Mouse (Mus musculus) yolk sac, embryonic 10.5 days (tissue): ENCODE results near the gene Gm10715.
"Not testable (repeated sequence)": the region's sequence is repeated elsewhere in the genome, so short reads cannot be mapped to it uniquely, and the experiment has no call there.

Experiments
- DNase-seq: peaks from one replicate; pipeline ENCODE4 v3.0.0-alpha.2; 2017; ENCODE audit warnings: low spot score

Gm10715 gene

GRCm38 (mm10) chr9:3036577-3036976, at the start of gene Gm10715:
Gene Gm10715 (plus strand): TSS chr9:3036877.
- DNase-seq: not testable (repeated sequence)

- peak; percentile 15 for DNase-seq
These were observed 36.2 kb upstream of the Gm10715 start, which contains the start of gene Gm10722 for GRCm38 (mm10) chr9:3000445-3000972. Gene Gm10722 (plus strand): TSS chr9:3000922.

GRCm38 (mm10) chr9:3001006-3001405, 35.7 kb upstream of the Gm10715 start:
- DNase-seq: not testable (repeated sequence)

GRCm38 (mm10) chr9:3001948-3002659, 34.6 kb upstream of the Gm10715 start:
- peak; percentile 30 for DNase-seq

- DNase-seq: not testable (repeated sequence)
These were observed 33.8 kb upstream of the Gm10715 start, which contains the start of gene Gm11168 for GRCm38 (mm10) chr9:3002794-3003396. Gene Gm11168 (plus strand): TSS chr9:3003346.

- not testable (repeated sequence) for DNase-seq
These were observed 30.5 kb upstream of the Gm10715 start for GRCm38 (mm10) chr9:3006179-3006578.

GRCm38 (mm10) chr9:3006636-3007035, 30.0 kb upstream of the Gm10715 start:
- not testable (repeated sequence) for DNase-seq

GRCm38 (mm10) chr9:3007272-3007671, 29.4 kb upstream of the Gm10715 start:
- peak; percentile 4 for DNase-seq

GRCm38 (mm10) chr9:3009331-3009730, 27.3 kb upstream of the Gm10715 start:
- DNase-seq: not testable (repeated sequence)

GRCm38 (mm10) chr9:3012054-3012621, 24.5 kb upstream of the Gm10715 start:
- not testable (repeated sequence) for DNase-seq

GRCm38 (mm10) chr9:3012733-3013279, 23.9 kb upstream of the Gm10715 start, which contains the start of gene Gm10721:
Gene Gm10721 (plus strand): TSS chr9:3013140.
- DNase-seq: not testable (repeated sequence)

GRCm38 (mm10) chr9:3015354-3015753, 21.3 kb upstream of the Gm10715 start, which contains the start of gene Gm10720:
Gene Gm10720 (plus strand): TSS chr9:3015654.
- DNase-seq: not testable (repeated sequence)

- DNase-seq: not testable (repeated sequence)
These were observed 20.8 kb upstream of the Gm10715 start for GRCm38 (mm10) chr9:3015896-3016295.

GRCm38 (mm10) chr9:3017108-3017507, 19.6 kb upstream of the Gm10715 start, which contains the start of gene Gm10719:
Gene Gm10719 (plus strand): TSS chr9:3017408.
- not testable (repeated sequence) for DNase-seq

- DNase-seq: not testable (repeated sequence)
These were observed 17.7 kb upstream of the Gm10715 start for GRCm38 (mm10) chr9:3018944-3019343.

GRCm38 (mm10) chr9:3019835-3020727, 16.6 kb upstream of the Gm10715 start:
- not testable (repeated sequence) for DNase-seq

GRCm38 (mm10) chr9:3022316-3023008, 14.2 kb upstream of the Gm10715 start:
- DNase-seq: peak; percentile 3

GRCm38 (mm10) chr9:3023312-3023984, 13.2 kb upstream of the Gm10715 start, which contains the start of gene Gm10718:
Gene Gm10718 (plus strand): TSS chr9:3023547.
- not testable (repeated sequence) for DNase-seq

GRCm38 (mm10) chr9:3023985-3024648, 12.6 kb upstream of the Gm10715 start:
- not testable (repeated sequence) for DNase-seq
